Mouse (Mus musculus) kidney, adult 2 months (tissue): ENCODE measurements around the gene Olfr820. TPM values are rescaled to one million over a fixed set of nuclear protein-coding genes. Genes with fewer than 3 reads are reported as not detected.
"Not testable (repeated sequence)": the region's sequence is repeated elsewhere in the genome, so short reads cannot be mapped to it uniquely, and the experiment has no call there.

ENCODE experiments used
- DNase-seq: peaks from one replicate; pipeline ENCODE4 v3.0.0; 2021
- H3K27ac ChIP-seq: fragments of 200-500 bp; 2 replicates; pipeline ENCODE4 v1.5.1; 2012; ENCODE audit warnings: low read depth, low read length, control low read depth, inconsistent platforms; ENCODE audit not compliant: insufficient read depth
- H3K27me3 ChIP-seq: fragments of 200-500 bp; replicated peaks from 2 replicates; pipeline ENCODE4 v1.6.1; 2012; ENCODE audit warnings: mild to moderate bottlenecking, moderate library complexity, low read length, inconsistent platforms; ENCODE audit not compliant: control insufficient read depth, insufficient read depth
- H3K36me3 ChIP-seq: fragments of 200-500 bp; 2 replicates; pipeline ENCODE4 v1.6.1; 2012; ENCODE audit warnings: mild to moderate bottlenecking, moderate library complexity, low read length, inconsistent platforms; ENCODE audit not compliant: control insufficient read depth, insufficient read depth
- H3K4me1 ChIP-seq: fragments of 200-500 bp; 2 replicates; pipeline ENCODE4 v1.6.1; 2011; ENCODE audit warnings: low read length; ENCODE audit not compliant: control insufficient read depth, insufficient read depth
- H3K4me3 ChIP-seq: fragments of 200-500 bp; 2 replicates; pipeline ENCODE4 v1.5.1; 2011; ENCODE audit warnings: mild to moderate bottlenecking, low read depth, low read length, control low read depth; ENCODE audit not compliant: insufficient read depth
- CTCF ChIP-seq: fragments of 200-500 bp; conservative IDR thresholded peaks from 2 replicates; pipeline ENCODE4 v1.5.1; 2011; ENCODE audit warnings: low read depth, mild to moderate bottlenecking, control low read depth, low read length, moderate library complexity, mixed read lengths; ENCODE audit not compliant: insufficient read depth, insufficient read length
- POLR2A ChIP-seq: fragments of 200-500 bp; IDR thresholded peaks from one replicate; pipeline ENCODE4 v1.6.1; 2011; ENCODE audit warnings: low read depth, low read length, control low read depth
- WGBS: fragments of 180-500 bp; shearing (Covaris S2); methylation state at CpG from one replicate; pipeline ENCODE4 v1.1.7; 2018; 5-methylcytosine and 5-hydroxymethylcytosine counted together
- polyA plus RNA-seq: library from polyadenylated mRNA; depleted of rRNA; stranded (reverse); fragments of >200 nt; gene quantifications from 2 replicates; pipeline ENCODE4 v1.2.3, GENCODE M21; 2012; rRNA removed

Olfr820 gene
- polyA plus RNA-seq = not detected in 2 replicates

GRCm38 (mm10) chr10:130012321-130012720 is at the start of gene Olfr820:
Olfr820 (plus strand) TSS chr10:130012621.
- Histone ChIP-seq H3K27ac (no peak within 1 kb of the TSS), H3K4me3 (no peak within 1 kb of the TSS), H3K4me1 (no peaks in the 10 kb centered on the region), H3K27me3 (no peaks in the 10 kb centered on the region), H3K36me3 (no peaks in the 10 kb centered on the region)
- TF ChIP-seq POLR2A (no peak), CTCF (no peak)
- no peak for DNase-seq

- not testable (repeated sequence) for H3K4me3 ChIP-seq, H3K36me3 ChIP-seq, DNase-seq, H3K27me3 ChIP-seq, H3K4me1 ChIP-seq, H3K27ac ChIP-seq
- 86% methylated on average over 2 of the region's 3 CpGs for WGBS
Measured at GRCm38 (mm10) chr10:129966232-129966631, 46.2 kb upstream of the Olfr820 start.

GRCm38 (mm10) chr10:129967166-129967565 is 45.3 kb upstream of the Olfr820 start, which contains the start of gene Olfr819:
Olfr819 (minus strand) TSS chr10:129967266.
- H3K27ac ChIP-seq, H3K27me3 ChIP-seq, H3K4me3 ChIP-seq, H3K4me1 ChIP-seq, DNase-seq, H3K36me3 ChIP-seq: not testable (repeated sequence)
- WGBS = 66% methylated on average over 2 of the region's 2 CpGs

- not testable (repeated sequence) for H3K4me3 ChIP-seq, DNase-seq, H3K36me3 ChIP-seq, H3K27ac ChIP-seq, H3K27me3 ChIP-seq, H3K4me1 ChIP-seq
- WGBS = no CpG with 5 or more reads among the region's 3 CpGs
Measured at GRCm38 (mm10) chr10:129972994-129973393, 39.4 kb upstream of the Olfr820 start.

GRCm38 (mm10) chr10:129976040-129976439 is 36.4 kb upstream of the Olfr820 start, which contains the start of gene Olfr247:
Olfr247 (minus strand) TSS chr10:129976140.
- DNase-seq, H3K4me1 ChIP-seq, H3K27ac ChIP-seq, H3K36me3 ChIP-seq, H3K27me3 ChIP-seq, H3K4me3 ChIP-seq: not testable (repeated sequence)
- WGBS = no CpG with 5 or more reads among the region's 2 CpGs

GRCm38 (mm10) chr10:129981867-129982266 is 30.6 kb upstream of the Olfr820 start:
- not testable (repeated sequence) for DNase-seq, H3K4me1 ChIP-seq, H3K27me3 ChIP-seq, H3K4me3 ChIP-seq, H3K27ac ChIP-seq, H3K36me3 ChIP-seq
- no CpG with 5 or more reads among the region's 3 CpGs for WGBS

GRCm38 (mm10) chr10:129984962-129985361 is 27.5 kb upstream of the Olfr820 start, which contains the start of gene Gm10310:
Gm10310 (minus strand) TSS chr10:129985062.
- not testable (repeated sequence) for H3K27me3 ChIP-seq, H3K4me3 ChIP-seq, H3K4me1 ChIP-seq, DNase-seq, H3K27ac ChIP-seq, H3K36me3 ChIP-seq
- WGBS = no CpG with 5 or more reads among the region's 1 CpGs

- not testable (repeated sequence) for H3K27ac ChIP-seq, H3K27me3 ChIP-seq, DNase-seq, H3K4me1 ChIP-seq, H3K4me3 ChIP-seq, H3K36me3 ChIP-seq
- WGBS = 86% methylated on average over 4 of the region's 4 CpGs
Measured at GRCm38 (mm10) chr10:130004104-130004503, 8.3 kb upstream of the Olfr820 start.

GRCm38 (mm10) chr10:130005366-130005765 is 7.1 kb upstream of the Olfr820 start:
- 89% methylated on average over 4 of the region's 4 CpGs for WGBS
- not testable (repeated sequence) for H3K4me3 ChIP-seq, H3K27ac ChIP-seq, H3K4me1 ChIP-seq, H3K27me3 ChIP-seq, H3K36me3 ChIP-seq, DNase-seq
